Mouse (Mus musculus) kidney, postnatal 10 days (tissue): ENCODE results near the gene Fat3.
A peak's percentile ranks its signal among the peaks of the same experiment; 100 is the strongest.

ENCODE experiments used
- DNase-seq: peaks from one replicate; pipeline ENCODE4 v3.0.0; 2021; ENCODE audit warnings: mixed read lengths

The Fat3 gene

DNA sequence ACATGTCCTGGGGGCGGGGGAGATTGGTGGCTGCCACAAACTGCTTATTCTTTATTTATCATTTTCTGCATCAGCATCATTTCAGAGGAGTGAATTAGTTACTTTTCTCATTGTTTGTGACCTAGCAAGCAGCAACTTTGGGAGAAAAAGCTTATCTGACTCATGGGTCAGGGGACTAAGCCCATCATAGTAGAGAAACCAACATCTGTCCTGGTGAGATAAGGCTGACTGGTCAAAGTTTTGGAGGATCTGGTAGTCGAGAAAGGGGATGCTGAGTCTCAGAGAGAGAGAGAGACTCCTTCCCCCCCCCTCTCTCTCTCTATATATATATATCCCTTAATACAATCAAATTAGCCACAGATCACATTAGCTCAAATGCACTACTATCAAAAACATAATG is 273.7 kb downstream of the Fat3 start:
- DNase-seq = no peak

DNA sequence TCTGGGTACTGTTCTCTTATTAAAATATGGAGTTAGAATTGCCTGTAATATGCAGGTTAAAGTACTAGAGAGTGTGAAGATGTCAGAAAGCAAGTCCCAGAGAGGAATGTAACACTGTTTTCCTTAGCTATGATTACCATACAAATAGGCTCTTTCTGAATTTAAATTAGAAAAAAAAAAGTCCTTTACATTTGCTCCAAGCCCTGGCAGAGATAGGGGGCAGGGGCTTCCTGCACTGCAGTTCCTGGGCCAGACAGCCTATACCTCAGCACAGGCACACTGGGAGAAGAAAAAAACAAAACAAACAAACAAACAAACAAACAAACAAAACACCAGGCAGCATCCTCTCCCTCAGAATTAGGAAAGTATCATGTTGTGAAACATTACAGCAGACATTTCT is 274.5 kb downstream of the Fat3 start:
- no peak for DNase-seq

DNA sequence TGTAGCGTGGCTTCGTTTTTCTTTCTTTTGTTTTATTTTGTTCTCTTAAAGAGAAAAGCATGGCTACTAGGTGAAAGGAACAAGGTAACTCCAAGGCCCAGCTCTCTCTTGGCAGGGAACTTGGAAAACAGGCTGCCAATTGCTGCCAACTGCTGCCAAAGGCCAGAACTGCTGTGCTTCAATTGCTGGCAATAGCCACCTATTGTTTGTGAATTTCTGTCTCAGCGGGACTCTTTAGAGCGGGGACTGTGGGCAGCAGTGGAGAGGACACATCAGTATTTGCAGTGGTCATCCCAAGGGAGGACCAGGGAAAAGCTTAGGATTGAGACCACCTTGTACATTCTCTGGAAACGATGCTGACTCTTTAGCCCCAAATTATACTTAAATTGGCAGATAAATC is 279.2 kb downstream of the Fat3 start:
- DNase-seq = peak; percentile 15

DNA sequence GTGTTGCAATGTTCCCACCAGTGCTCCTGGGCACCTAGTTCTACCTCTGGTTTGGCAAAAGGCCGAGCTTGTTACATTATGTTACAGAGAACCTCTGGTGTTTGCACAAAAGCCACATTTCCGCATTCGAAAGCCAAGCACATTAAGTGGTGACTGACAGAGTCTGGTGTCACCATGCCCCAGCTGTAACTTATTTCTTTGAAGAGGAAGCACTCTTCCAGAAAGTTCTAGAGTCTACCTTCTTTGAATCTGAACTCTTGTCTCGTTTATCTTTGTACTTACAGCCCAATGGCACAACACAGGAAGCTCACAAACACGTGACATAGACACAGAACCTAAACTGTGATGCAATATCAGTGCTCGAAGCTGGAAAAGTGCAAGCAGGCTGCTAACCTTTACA is 284.9 kb downstream of the Fat3 start:
- peak; percentile 22 for DNase-seq

DNA sequence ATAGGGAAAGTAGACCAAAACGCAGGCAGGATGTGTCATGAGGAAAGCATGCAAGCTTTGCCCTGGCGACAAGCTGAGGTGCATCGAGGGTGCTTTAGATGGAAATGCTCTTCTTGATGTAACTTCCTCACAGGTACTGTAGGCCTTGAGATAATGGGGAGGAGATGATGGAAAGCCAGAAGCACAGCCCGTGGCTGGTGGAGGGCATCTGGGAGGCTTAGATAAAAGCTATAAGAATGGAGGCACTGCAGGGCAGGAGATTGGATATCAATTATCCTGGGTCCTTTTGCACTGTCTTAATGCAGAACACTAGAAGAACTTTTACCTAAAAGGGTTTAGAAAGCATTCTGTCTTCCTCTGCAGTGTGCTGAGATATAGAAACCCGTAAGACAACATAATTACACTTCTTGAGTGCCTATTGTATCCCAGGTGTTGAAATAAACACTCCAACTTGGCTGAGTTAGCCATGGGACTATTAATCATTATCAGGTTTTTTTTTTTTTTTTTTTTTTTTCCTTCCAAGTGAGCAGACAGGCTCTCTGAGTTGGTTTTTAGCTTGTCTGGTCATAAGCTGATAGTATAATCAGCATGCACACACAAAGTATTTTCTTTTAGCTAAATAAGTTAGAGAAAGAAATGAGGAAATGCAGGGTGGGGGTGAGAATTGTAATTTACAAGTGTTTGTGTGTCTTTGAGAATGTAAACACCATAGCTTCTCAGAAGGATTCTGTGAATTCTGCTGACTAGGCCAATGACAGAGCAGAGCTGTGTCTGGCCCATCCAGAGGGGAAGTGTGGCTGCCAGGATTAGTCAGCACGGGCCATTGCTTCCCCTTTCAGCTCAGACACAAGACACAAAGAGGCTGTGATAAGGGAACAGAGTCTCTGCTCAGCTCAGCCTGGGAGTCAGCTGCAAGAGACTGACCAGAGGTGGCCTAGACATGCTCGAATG is 286.1 kb downstream of the Fat3 start:
- DNase-seq = peak; percentile 68

DNA sequence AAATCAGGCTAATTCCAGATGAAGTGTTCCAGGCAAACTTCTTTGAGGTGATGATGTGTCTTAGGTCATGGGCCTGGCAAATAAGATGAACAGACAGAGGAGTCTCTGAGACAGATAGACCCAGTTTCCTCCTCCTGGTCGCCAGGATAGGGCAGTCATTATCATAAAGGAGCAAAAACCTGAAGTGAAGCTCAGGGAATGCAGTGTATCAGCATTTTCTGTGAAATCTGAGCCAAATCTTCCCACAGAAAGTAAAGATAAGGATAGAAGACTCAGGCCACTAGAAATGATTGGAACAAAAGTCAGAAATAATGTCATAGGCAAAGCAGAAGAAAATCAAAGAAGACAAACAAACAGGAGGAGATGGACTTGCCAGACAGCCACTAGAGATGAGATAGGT is 287.8 kb downstream of the Fat3 start:
- no peak for DNase-seq

DNA sequence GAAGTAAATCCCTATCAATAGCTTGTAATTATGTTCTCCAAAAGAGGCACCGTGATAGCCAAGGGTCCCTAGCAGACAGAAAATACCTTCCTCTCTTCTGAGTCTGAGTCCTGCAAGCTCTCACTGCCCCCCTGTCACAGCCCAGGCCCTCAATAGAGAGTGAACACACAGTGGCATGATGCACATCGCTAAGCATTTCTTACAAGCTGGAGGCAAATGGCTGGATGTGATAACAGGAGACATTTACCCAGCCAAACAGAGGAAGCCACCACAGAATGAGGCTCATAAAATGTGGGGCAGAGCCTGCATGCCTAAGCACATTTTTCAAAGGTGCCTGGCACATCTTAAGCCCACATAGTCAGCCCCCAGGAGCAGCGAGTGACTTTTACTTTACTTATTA is 288.5 kb downstream of the Fat3 start:
- no peak for DNase-seq

DNA sequence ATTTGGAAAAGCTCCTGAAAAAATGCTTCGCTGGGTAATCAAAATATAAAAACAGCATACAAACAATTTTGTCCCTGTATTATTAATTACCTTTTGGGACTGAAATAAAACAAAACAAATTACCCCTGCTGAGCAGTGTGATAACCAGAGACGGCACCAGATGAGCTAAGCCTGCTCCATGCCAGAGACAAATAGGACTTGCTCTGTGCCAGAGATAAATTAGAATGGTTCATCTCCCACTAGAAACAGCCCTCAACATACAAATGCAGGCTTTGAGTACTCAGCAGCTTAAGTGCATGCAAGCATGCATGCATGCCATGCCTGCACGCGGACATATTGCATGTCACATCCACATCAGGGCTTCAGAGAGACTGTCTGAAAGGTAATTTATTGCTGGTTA is 288.9 kb downstream of the Fat3 start:
- no peak for DNase-seq

DNA sequence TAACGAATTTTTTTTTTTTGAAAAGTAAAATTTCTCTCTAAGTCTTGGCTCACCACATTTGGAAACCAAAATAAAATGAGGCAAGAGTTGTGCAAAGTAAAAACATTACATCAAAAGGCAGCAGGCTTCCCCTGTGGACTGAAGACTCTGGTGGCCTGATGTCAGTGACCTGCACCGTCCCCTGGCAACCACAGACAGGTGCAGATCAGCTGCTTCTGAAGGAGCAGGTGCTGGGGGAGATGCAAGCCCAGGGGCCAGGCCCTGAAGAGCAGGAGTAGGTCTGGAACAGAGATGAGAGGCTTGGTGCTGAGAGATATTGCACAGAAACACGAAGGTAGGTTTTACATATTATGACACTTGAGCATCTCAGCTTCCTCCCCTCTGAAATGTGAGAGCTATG is 289.6 kb downstream of the Fat3 start:
- DNase-seq = no peak

DNA sequence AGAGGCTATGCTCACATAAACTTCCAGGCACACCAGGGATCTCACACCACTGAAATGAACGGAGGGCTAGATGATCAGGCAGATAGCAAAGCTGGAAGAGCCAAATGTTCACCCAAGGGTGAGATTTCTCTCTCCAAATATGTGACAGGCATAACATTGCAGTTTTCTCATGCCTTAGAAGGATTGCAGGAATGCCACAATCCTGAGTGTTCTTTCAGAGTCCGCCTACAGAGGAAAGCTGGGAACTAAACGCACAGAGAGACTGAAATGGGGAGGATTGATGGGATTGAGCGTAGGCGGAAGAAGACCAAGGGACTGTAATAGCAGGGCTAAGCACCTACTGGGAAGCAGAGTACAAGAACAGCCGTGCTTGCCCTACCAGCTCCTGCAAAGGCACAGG is 298.8 kb downstream of the Fat3 start:
- no peak for DNase-seq

DNA sequence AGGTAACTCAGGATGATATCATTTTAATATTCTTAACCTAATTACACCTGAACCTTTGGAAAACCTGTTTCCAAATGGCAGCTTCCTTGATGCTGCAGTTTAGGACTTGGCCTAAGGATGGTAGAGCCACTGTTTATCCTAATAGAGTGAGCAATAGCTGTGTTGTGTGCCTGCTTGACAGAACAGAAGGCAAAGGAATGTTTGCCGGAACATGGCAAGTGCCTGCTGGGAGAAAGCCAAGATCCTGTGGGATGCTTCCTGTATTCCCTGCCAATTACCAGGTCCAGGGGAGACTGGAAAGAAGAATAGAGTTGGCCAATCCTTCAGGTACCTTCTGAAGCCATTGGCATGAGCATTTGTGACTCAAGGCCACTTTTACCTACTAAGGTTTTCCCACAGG is 300.1 kb downstream of the Fat3 start:
- no peak for DNase-seq

DNA sequence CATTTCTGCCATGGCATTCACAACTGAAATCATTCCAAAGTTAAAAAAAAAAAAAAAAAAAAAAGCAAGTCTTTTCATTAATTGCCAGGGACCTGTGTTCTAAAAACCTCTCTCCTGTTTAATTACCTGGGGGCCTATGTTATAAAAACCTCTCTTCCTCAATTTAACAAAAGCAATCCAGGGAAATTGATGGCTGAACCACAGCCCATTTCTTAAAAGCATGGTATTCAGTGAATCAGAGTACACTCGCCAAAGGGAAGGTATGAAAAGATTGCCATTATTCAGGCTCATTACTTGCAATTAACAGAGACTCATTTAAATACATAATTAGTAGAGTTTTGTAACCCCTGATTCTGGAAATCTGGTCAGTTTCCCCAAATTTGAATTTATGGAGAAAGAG is 314.6 kb downstream of the Fat3 start:
- DNase-seq = no peak

DNA sequence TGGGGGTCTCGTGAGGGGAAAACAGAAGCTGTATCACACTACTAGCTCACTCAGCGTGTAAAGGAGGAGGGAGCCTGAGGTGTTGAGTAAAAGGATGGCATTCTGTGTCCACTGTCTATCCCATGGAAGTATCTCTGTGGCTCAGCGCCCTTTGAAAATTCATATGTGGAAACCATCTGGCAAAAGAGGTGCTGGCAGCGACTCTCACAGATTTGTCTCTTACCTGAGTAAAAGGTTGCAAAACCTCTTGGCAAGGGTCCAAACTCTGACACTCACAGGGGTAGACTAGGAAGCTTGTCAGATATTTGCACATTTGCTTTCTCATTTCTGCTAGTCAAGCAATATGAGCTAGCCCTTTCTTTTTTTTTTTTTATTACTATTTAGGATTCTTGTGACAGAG is 331.8 kb downstream of the Fat3 start:
- no peak for DNase-seq

DNA sequence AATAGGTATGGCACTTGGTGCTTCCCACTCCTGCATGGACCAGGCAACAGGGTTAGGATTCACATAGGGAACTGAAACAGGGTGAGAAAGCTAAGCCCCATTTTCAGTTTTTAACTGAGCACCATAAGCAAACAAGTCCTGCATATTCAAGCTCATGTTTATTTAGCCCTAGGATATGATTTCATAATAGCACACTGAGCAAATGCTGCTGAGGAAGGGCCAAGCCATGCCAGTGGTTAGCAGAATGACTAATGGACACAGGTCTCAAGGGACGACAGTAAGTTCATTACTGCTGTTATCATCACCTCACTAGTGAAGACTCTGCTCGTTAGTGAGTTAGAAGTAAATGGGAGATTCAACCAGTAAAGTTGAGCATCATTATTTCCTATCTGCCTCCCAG is 333.0 kb downstream of the Fat3 start:
- DNase-seq = no peak

DNA sequence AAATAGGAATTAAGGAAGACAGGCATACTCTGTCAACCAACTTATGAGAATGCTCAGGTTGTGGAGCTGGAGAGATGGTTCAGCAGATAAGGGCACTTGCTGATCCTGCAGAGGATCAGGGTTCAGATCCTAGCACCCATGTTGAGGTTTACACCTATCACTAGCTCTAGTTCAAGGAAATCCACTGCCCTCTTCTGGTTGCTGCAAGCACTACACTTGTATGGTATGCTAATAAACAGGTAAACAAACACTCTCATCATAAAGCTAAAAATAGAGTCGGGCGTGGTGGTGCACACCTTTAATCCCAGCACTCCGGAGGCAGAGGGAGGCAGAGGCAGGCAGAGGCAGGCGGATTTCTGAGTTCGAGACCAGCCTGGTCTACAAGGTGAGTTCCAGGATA is 341.7 kb downstream of the Fat3 start:
- DNase-seq = no peak

DNA sequence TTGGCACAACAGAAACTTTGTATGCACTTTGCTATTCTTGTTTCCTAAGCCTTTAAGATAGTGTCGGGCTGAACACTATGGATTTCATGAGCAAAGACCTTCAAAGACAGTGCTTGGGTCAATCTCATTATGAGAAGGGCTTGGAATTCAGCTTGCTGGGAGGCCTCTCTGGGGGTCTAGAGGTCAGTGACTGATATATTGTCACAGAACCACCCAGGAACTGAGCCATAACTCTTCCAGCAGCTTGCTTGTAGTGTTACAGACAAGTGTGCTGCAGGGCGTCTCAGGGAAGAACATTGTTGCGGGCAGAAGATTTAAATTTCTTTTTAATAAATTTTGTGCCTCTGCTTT is 347.5 kb downstream of the Fat3 start:
- DNase-seq = peak; percentile 56

DNA sequence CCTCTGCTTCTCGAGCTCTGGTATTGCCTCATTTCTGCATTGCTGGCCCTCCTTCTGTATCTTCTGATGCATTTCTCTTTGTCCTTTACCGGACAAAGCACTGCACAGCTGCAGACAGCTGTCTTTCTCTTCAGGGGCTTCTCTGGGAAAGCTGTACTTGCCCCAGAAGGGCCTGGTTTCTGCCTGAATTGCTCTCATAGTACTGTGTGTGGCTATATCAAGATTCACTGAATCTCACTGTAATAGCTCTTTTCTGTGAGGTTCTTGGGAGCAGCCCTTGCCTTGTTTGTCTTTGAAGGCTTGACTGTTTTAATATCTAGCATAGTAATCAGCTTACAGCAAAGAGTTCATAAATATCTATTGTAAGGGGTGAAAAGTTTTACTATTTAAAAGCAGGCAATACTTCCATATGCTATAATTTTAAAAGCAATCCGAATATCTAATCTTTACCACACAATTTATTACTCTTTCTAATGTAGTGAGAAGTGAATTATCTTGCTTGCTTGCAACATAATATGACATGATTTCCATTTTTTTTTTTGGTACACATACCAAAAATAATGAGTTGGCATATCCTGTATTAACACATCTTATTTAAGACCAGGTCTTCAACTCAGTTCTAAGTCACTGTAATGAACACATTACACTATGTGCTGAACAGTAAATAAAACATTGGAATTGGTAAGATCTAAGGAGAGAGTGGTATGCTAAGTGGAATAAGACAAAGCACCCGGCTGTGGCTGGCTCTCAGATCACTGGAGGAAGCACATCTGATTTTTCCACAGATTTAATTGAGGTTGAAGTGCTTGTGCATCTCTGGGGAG is 348.1 kb downstream of the Fat3 start:
- DNase-seq = peak; percentile 73

DNA sequence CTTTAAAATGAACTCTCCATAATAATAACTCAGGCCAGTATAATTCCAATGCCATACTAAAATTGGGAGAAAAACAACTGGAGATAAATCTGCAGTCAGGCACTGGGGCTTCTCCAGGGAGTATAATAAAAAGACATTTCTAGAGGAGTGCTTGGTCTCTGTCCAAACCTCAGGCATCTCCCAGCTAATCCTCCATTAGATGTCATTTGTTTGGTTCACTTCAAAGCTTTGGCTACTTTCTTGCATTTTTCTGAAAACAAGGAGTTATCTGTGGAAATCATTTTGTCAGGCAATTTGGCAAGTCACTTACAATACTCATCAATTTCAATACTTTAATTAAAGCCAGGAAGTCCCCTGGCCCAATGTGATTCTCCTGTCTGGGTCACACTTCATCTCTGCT is 351.0 kb downstream of the Fat3 start:
- peak; percentile 38 for DNase-seq

DNA sequence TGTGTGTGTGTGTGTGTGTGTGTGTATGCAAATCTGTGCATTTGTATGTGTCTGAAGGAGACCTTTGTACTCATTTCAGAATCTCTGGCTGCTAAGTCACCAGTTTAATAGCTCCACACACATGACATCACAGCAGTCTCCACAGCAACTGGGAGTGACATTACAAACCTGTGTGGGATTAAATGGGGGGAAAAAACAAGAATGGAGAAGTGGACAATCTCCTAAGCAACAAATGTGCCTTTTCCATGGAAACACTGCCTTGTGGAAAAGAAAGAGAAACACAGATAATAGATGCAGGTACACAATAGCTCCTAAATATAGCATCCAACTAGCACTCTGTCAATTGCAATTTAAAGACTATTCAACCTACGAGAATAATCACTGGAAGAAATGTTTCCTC is 353.4 kb downstream of the Fat3 start:
- no peak for DNase-seq

DNA sequence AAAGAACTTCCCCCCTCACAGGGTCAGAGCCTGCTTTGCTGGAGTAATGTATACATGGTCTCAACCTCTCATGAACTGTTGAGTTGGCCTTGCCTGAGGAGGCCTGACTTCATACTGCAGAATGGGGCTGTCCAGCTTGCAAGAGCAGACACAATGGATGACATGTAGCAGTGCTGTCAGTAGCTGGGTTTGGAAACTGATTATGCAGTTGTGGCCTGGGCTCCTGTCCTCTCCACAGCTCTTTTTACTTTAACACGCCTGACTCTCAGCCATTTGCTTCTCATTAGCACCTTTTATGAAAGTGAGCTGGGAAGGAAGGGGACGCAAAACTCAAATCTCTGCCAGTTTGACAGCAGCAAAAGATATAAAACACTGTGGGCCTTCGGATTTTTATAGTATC is 356.4 kb downstream of the Fat3 start:
- DNase-seq = no peak

DNA sequence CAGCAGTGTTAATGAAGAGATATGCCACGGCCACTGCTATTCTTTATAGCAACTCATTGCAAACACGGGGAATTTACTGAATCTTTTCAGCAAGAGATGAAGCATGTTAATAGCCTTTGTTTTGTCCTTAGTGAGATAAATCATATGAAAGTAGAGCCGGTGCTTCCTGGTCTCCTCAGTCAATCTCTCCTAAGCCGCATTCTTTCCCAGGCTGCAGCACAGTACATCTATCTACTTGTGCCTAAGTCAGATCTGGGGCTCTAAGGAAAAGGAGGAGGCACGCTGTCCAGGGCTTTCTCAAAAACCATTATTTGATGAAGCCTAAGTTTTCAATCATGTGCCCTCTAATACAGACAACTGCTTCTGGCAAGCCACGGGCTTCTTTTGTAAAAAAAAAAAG is 361.8 kb downstream of the Fat3 start:
- no peak for DNase-seq

DNA sequence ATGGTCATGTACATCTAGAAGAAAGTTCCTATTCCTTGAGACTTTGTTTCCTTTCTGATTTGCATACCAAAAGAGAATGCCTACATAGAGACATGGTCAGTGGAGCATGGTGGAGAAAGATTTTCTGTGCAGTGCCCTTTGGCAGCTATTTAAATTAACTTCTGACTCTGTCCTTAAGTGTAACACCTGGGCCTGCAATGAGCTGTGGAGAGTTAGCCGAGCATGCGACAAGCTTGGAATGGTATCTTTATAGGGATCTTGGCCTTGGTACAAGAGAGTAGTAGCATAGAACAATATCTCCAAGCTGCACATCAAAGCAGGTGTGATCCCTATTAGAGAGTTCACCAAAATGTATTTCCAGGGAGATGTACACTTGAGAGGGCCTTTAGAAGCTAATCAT is 368.0 kb downstream of the Fat3 start:
- no peak for DNase-seq

DNA sequence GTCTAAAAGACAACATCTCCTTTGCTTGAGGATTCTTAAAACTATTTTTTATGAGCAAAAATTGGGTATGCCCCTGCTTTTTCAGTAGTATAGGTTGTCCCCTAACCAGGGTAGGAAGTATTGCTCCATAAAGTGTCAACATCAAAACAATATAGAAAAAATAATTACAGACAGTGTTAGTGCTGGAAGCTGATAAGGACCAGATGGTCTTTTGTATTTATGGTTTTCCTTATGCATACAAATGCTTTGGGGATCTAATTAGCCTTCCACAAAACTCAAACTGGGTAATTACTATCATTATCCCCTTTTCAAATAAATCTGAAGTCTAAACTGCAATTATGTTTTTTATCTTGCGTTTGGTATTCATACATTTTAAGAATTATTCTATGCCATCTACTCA is 368.5 kb downstream of the Fat3 start:
- no peak for DNase-seq

DNA sequence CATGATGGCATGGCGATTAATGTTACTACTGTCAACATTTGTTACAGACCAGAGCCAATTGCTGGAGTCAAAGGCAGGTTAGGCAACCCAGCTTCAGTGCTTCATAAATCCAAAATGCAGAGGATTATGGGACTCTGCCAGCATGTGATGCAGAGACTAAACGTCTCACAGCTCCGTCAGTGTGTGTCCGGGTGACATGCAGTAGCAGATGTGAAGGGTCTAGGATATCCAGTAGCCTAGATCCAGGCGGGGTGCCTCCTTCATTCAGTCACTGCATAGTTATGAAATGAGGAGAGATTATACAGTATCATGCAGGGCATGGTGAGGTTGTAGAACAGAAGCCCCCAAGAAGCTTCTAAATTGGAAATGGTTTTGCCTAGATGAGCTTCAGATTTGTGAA is 379.3 kb downstream of the Fat3 start:
- DNase-seq = no peak
